Mouse (Mus musculus) left cerebral cortex, adult 2 months (tissue): ENCODE data around the gene Aff3. TPM values are rescaled to one million over a fixed set of nuclear protein-coding genes. Genes with fewer than 3 reads are reported as not detected.

Experiments
- DNase-seq, 2 experiments: peaks; one replicate each; pipeline ENCODE4 v3.0.0; 2021 to 2022; ENCODE audit warnings: low spot score in 2 of 2, mixed read lengths in 1 of 2; ENCODE audit errors: extremely low spot score in 1 of 2
- H3K27ac ChIP-seq: fragments of 200-600 bp; 2 replicates; pipeline ENCODE4 v1.8.1; 2022
- H3K4me3 ChIP-seq: fragments of 200-600 bp; 2 replicates; pipeline ENCODE4 v1.8.1; 2022
- CTCF ChIP-seq: fragments of 200-600 bp; IDR thresholded peaks from 2 replicates; pipeline ENCODE4 v1.8.1; 2022; ENCODE audit warnings: antibody characterized with exemption, mild to moderate bottlenecking, moderate library complexity
- intact Hi-C: fragments of 180-260 bp; cut with DNase I; formaldehyde crosslinking; loops from one replicate; pipeline ENCODE4 v1.15.1; 2025
- total RNA-seq, 2 experiments: library from RNA; stranded (reverse); gene quantifications; 2 replicates each; pipeline ENCODE4 v1.2.3; 2021

Gene Aff3
- total RNA-seq, 2 experiments from 2014 or later, result 98.8 to 108 TPM

DNA sequence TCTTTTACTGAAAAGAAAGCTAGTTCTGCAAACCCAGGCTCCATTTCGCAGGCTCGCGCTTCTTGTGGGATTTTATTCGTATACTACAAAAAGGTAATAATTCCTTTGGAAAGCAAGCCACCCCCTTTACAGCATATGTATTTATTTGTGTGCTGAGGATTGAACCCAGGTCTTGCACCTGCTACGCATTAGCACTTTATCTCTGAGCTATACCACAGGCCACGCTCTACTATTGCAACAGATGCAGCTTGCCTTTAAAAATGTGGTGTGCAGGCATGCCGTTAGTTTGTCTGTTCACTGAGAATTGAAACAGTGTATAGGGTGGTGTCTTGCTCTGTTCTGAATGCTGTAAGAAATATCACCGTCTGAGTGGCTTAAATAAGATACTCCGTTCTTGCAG lies 426.9 kb downstream of the Aff3 start:
- DNase-seq, result no peak
- H3K27ac ChIP-seq, result no peak overlapping the region
- intact Hi-C loops, result no loop called here

DNA sequence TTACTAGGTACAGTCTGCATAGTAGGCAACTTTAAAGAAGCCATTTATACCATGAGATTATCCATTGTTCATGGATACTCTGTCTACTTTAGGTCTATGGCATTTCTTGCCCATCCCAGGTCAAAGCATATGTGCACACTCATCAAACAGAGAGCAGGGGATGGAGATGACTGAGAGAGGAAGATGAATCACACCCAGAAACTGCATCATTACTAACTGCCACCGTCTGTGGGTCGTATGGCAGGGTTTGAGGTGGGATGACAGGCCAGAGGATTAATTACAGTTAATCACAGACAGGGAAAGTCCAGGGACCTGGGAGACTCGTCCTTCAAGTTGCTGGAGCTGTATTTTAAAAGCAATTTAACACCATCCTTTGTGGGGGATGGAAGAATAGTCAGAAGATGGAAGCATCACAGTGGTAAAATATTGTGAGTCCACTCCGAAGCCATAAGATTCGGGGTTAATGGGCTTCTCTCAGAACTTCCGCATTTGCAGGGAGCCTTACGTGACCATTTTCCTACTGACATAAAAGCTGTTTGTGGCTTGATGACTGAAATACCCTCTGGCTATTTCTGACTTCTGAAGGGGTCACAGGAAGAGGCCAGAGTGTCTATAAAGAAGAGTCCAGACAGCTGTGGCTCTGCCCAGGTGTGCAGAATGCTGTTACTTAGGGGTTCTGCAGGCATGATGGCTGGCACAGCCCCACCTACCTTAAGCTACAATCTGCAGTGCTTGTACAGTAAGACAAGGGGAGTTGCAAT lies 427.5 kb downstream of the Aff3 start:
- intact Hi-C loops, result no loop called here
- DNase-seq, result no peak
- Histone ChIP-seq H3K4me3 (no peak overlapping the region), H3K27ac (no peak overlapping the region)
- no peak for TF ChIP-seq CTCF

More for the DNA sequence above, 426.9 kb downstream of the Aff3 start:
- no peak for TF ChIP-seq CTCF
- H3K4me3 ChIP-seq, result no peak overlapping the region

DNA sequence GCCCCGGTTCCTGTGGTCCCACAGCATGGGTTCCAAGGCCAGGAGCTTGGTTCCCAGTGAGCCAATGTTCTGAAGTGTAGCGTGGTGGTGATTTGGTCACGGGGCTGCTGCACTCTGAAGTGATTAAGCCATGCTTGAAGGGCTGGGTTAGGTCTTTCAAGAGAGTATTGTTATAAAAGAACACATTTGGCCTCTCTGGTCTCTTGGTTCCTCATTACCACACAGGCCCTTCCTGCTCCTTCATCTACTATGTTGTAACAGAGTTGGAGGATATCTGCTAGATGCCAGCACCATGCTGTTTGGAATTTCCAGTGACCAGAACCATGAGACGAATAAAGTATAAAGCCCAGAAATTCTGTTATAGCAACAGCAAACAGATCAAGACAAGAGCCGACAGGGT lies 431.6 kb downstream of the Aff3 start:
- Histone ChIP-seq H3K4me3 (no peak overlapping the region), H3K27ac (no peak overlapping the region)
- intact Hi-C loops, result no loop called here
- no peak for DNase-seq
- no peak for TF ChIP-seq CTCF

DNA sequence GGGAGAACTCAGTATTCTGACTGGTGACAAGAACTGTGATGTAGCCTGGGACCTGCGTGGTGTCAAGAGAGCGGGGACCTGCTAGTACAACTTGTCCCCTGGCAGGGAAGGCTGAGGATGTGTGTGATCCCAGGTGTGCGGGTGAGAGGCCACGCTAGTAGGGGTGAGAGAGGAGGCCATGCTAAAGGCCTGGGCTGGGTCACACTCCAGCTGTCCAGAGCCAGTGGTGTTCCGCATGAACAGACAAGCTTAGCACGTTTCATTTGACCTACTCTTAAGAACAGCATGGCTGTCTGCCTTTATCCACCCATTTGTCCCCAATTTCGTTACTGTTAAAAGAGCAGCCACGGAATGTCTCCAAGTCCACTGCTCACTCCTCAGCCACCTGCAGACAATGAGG lies 434.7 kb downstream of the Aff3 start:
- intact Hi-C loops, result no loop called here
- Histone ChIP-seq H3K4me3 (no peak overlapping the region), H3K27ac (no peak overlapping the region)
- no peak for DNase-seq
- no peak for TF ChIP-seq CTCF

DNA sequence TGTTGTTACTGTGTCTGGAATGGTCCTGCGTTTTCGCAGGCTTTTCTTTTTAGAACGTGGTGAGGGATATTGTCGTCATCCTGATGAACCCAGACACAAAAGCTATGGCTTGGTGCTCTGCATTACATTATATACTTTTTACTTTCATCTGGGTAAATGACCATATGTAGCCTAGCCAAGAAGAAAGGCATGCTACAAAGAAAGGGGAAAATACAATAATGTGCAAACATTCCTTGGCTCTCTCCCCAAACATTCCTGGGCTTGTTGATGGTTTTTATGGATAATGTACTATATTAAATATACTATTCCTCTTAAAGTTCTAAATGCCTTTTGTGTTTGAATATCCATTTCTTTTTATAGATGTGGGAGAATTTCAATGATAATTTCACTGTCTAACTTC lies 435.9 kb downstream of the Aff3 start:
- Histone ChIP-seq H3K27ac (no peak overlapping the region), H3K4me3 (no peak overlapping the region)
- no peak for DNase-seq
- TF ChIP-seq CTCF, result no peak
- intact Hi-C loops, result no loop called here

DNA sequence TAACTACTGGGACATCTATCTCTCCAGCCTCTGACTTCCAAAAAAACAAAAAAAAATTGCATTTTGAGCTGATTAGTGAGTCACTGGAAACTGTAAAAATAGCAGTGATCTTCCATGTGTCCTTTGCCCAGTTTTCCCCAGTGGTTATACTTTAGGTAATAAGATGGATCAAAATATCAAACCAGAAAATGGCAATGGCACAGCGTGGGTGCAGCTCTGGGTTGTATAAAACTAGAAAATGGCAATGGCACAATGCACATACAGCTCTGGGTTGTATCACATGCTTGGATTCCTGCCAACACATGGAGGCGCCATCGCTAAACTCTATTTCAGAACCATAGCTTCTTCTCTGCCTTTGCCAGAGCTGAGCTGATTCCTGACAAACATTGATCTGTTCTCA lies 439.6 kb downstream of the Aff3 start:
- no peak overlapping the region for H3K27ac ChIP-seq
- no peak overlapping the region for H3K4me3 ChIP-seq
- no peak for DNase-seq
- intact Hi-C loops, result no loop called here
- TF ChIP-seq CTCF, result no peak

DNA sequence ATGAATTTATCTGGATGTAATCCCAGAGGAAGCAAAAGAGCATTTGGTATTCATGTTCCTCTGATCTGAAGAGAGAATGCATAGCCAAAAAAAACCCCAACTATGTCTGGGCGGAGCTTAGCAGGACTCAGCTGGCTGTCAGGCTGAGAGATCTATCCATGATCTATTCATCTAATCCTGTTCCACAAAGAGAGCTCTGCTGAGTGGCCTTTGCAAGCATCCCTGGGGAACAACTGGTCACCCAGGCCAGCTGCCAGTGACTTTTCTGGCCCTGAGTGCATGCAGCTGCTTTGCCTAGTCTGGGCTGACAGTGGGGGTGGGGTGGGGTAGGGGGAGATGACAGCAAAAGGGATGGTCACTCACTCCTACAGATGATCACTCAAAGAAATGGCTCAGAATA lies 442.6 kb downstream of the Aff3 start:
- H3K27ac ChIP-seq, result no peak overlapping the region
- intact Hi-C loops, result no loop called here
- H3K4me3 ChIP-seq, result no peak overlapping the region
- no peak for DNase-seq
- no peak for TF ChIP-seq CTCF

DNA sequence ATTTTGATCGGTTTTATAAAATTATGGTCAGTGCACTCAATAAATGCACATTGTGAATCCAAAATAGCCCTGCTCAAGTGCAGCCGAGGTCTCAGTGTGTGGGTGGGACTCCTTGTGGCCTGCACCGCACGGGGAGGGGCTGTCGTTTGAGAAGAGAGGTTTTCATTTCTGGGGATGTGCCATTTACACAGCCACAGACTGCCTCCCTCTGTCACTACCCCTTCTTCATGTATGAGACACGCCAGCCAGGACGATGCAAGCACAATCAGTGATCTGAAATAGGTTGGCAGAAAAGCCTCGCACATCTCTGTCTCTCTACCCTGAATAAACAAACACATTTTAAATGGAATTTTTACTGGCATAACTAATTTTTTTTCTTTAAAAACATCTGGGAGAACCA lies 443.3 kb downstream of the Aff3 start:
- DNase-seq, result no peak
- no peak overlapping the region for H3K27ac ChIP-seq
- no peak overlapping the region for H3K4me3 ChIP-seq
- TF ChIP-seq CTCF, result no peak
- intact Hi-C loops, result no loop called here

DNA sequence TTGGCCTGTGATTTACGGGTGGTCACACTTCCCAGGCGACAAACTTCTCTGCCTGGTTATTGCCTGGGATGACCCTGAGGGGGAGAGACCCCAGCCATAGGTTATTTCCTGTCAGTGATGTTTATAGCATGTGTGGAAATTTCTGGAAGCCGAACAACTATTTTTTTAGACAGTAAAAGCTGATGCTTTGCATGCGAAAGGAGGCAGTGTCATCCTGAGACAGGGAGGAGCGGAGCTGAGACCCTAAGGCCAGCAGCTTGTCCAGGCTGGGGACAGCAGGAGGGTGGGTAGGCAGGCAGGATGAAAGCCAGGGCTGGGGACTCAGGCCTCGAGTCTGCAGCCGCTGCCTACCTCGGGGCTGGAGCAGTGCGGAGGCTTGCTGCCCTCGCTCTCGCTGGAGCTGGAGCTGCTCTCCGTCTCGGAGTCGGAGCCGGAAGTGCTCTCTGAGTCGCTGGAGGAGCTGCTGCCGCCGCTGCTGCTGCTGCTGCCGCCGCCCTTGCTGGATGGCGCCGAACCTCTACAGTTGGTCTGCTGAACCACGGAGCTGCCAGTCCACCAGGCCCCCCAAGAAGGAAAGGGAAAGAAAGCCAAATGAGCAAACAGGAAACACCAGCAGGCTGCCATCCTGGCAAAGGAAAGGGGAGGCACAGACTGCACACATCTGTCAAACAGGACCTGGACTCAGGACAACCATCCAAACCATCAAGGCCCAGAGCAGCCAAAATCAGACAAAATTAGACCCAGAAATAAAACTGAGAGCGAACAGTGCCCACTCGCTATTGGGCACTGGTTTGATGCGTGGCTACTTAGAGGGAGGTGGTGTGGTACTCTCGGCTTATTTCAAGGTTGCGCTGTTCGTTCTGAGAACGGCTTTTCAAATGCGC lies 446.6 kb downstream of the Aff3 start:
- no peak for DNase-seq
- H3K27ac ChIP-seq, result no peak overlapping the region
- no peak overlapping the region for H3K4me3 ChIP-seq
- intact Hi-C loops, result no loop called here
- no peak for TF ChIP-seq CTCF

DNA sequence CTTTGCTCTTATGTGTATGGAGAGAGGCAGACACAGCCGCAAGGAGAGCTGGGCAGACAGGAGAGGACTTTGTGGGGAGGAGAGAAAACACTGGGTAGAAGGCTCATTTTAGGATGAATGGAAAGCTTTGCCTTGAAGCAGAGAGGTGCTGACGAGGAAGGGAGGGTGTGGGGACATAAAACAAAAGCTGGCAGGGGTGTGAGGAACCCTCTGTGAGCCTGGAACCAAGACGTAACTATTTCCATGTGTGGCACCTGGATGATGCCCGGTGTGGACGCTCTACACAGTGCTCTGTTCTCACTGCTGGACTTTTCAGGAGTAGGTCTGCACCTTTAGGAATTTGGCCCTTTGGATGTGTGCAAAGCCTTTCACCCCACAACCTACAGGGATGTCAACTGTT lies 447.7 kb downstream of the Aff3 start:
- DNase-seq, result no peak
- no peak overlapping the region for H3K27ac ChIP-seq
- no peak for TF ChIP-seq CTCF
- no peak overlapping the region for H3K4me3 ChIP-seq
- intact Hi-C loops, result no loop called here

DNA sequence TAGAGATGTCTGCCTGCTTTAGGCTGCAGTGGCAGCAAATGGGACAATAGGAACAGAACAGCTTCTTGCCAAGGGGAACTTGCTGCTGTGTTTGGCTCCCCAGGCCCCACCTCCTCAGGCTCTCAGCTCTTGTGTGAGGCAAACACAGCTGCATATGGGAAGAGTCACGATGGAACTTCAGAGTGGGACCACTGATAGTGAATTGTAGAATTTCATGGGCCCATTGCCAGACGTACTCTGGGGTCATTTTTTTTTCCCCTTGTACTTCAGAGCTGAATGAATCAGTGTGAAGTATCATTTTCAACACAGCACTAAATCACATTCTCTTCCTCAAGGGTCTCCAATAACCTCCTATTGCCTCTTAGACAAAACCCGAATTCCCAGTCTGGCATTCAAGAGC lies 451.4 kb downstream of the Aff3 start:
- intact Hi-C loops, result no loop called here
- Histone ChIP-seq H3K4me3 (no peak overlapping the region), H3K27ac (no peak overlapping the region)
- no peak for DNase-seq
- no peak for TF ChIP-seq CTCF

DNA sequence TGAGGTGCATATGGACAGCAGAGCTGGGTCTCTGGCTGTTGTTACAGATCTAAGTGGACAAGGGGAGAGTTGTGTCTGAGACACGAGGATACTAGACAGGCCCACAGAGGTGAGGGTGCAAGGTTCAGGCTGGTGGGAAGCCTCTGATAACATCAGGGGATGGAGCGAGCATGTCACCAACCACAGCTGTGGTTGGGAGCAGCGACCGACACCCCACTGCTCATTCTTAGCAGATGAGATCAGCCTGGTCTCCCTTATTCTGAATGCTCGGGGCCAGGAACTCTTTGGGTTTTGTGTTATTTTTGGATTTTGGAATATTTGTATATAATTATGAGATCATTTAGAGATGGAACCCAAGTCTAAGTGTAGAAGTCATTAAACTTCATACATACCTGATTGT lies 452.4 kb downstream of the Aff3 start:
- no peak overlapping the region for H3K27ac ChIP-seq
- DNase-seq, result no peak
- H3K4me3 ChIP-seq, result no peak overlapping the region
- intact Hi-C loops, result no loop called here
- TF ChIP-seq CTCF, result no peak
